Mouse (Mus musculus): Measurements from ENCODE around the gene Tmem86b. TPM values are rescaled to one million over a fixed set of nuclear protein-coding genes. Genes with fewer than 3 reads are reported as not detected.

The Tmem86b gene
- total RNA-seq (2021) = 10 to 100 TPM; 14.4 to 21.5 TPM

- no peak for DNase-seq
Observed at GRCm38 (mm10) chr7:4631031-4631430, at the start of gene Tmem86b. Gene Tmem86b (minus strand): TSS chr7:4631422.

- no peak for DNase-seq
Observed at GRCm38 (mm10) chr7:4675200-4675599, 44.0 kb upstream of the Tmem86b start.

GRCm38 (mm10) chr7:4674114-4674731 is 43.0 kb upstream of the Tmem86b start:
- no peak for DNase-seq

GRCm38 (mm10) chr7:4671956-4672355 is 40.7 kb upstream of the Tmem86b start:
- no peak for DNase-seq

GRCm38 (mm10) chr7:4670655-4671255 is 39.5 kb upstream of the Tmem86b start:
- DNase-seq = no peak

GRCm38 (mm10) chr7:4669156-4669555 is 37.9 kb upstream of the Tmem86b start:
- DNase-seq = no peak

GRCm38 (mm10) chr7:4668506-4668905 is 37.3 kb upstream of the Tmem86b start:
- DNase-seq = no peak

GRCm38 (mm10) chr7:4666871-4667270 is 35.6 kb upstream of the Tmem86b start:
- no peak for DNase-seq

GRCm38 (mm10) chr7:4663742-4664141 is 32.5 kb upstream of the Tmem86b start:
- DNase-seq = no peak

- no peak for DNase-seq
Observed at GRCm38 (mm10) chr7:4663179-4663578, 32.0 kb upstream of the Tmem86b start.

- no peak for DNase-seq
Observed at GRCm38 (mm10) chr7:4659911-4660443, 28.8 kb upstream of the Tmem86b start.

- peak; percentile 97 to 98 for DNase-seq
Observed at GRCm38 (mm10) chr7:4658912-4659551, 27.8 kb upstream of the Tmem86b start, which contains the start of gene Ppp6r1. Gene Ppp6r1 (minus strand): TSS chr7:4659019.

GRCm38 (mm10) chr7:4658128-4658907 is 27.1 kb upstream of the Tmem86b start:
- DNase-seq = no peak

GRCm38 (mm10) chr7:4657521-4658127 is 26.4 kb upstream of the Tmem86b start:
- no peak for DNase-seq

- no peak for DNase-seq
Observed at GRCm38 (mm10) chr7:4656818-4657217, 25.6 kb upstream of the Tmem86b start.

GRCm38 (mm10) chr7:4655916-4656315 is 24.7 kb upstream of the Tmem86b start:
- no peak for DNase-seq

GRCm38 (mm10) chr7:4655393-4655792 is 24.2 kb upstream of the Tmem86b start:
- no peak for DNase-seq

- DNase-seq = no peak
Observed at GRCm38 (mm10) chr7:4654221-4654620, 23.0 kb upstream of the Tmem86b start.

- DNase-seq = no peak
Observed at GRCm38 (mm10) chr7:4653780-4654179, 22.6 kb upstream of the Tmem86b start.

- no peak for DNase-seq
Observed at GRCm38 (mm10) chr7:4653351-4653750, 22.1 kb upstream of the Tmem86b start.

- DNase-seq = no peak
Observed at GRCm38 (mm10) chr7:4652726-4653125, 21.5 kb upstream of the Tmem86b start.

GRCm38 (mm10) chr7:4651581-4651980 is 20.4 kb upstream of the Tmem86b start:
- no peak for DNase-seq
